Mouse (Mus musculus): Measurements from ENCODE around the gene Nop14. TPM values are rescaled to one million over a fixed set of nuclear protein-coding genes. Genes with fewer than 3 reads are reported as not detected.

Gene Nop14
- polyA plus RNA-seq, 1 experiment from 2014 or later: 8.7 TPM

DNA sequence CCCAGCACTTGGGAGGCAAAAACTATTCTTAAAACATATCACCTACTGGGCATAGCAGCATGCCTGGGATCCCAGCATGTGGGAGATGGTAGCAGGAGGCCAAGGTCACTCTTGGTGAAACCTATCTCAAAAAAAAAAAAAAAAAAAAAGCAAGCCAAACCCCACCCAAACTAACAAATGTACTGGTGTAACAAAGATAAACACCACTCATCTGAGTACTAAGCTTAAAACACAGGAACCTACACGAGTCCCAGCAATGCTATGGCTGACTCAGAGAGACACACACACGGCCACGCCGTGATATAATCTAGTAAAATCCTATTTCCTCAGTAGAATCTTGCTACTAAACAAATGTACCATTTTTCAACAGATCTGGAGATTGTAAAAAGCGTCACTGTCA lies 7.0 kb downstream of the Nop14 start:
- DNase-seq (no peak), ATAC-seq (no peak)
- Histone ChIP-seq H3K9ac (replicated peaks) (no peak overlapping the region), H3K27me3 (ENCODE audit: insufficient read depth, low read length) (no peaks in the 10 kb centered on the region), H3K36me3 (replicated peaks; ENCODE audit: insufficient read depth, low read length) (peaks cover 74% of the 10 kb centered on the region), H3K9me3 (ENCODE audit: low read length) (no peaks in the 10 kb centered on the region), H3K4me1 (ENCODE audit: insufficient read depth) (no peaks in the 10 kb centered on the region), H3K27ac (ENCODE audit: low read depth) (no peak overlapping the region), H3K4me2 (ENCODE audit: low read depth, low read length) (no peak overlapping the region), H3K4me3 (ENCODE audit: low read depth, low read length) (no peak overlapping the region)
- no peak for TF ChIP-seq CTCF (IDR thresholded peaks at IDR 0.05; ENCODE audit: low read depth)
- TF ChIP-seq EP300 (IDR thresholded peaks at IDR 0.05; ENCODE audit: low read depth): no peak
- 69% methylated on average over 5 of the region's 5 CpGs for WGBS (ENCODE audit: insufficient replicate concordance)

DNA sequence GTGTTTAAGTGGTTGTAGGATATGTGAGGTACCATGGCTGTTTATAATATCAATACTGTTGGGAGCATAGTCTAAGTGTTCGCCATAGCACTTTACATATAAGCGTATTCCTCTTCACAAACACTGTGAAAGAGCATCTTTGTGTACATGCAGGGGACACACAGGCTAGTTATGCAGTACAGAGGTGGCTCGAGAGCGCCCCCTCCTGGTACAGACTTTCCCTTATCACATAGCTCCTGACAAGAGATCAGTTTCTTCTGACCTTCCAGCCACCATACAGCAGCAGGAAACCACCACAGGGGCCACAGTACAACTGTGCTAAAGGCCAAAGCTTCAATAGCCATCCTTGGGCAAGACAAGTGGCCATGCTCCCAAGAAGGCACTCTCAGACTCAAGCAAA lies 12.4 kb downstream of the Nop14 start:
- Histone ChIP-seq H3K36me3 (replicated peaks; ENCODE audit: insufficient read depth, low read length) (peaks cover 78% of the 10 kb centered on the region), H3K27me3 (ENCODE audit: insufficient read depth, low read length) (no peaks in the 10 kb centered on the region), H3K9ac (replicated peaks) (no peak overlapping the region), H3K4me2 (ENCODE audit: low read depth, low read length) (no peak overlapping the region), H3K9me3 (ENCODE audit: low read length) (no peaks in the 10 kb centered on the region), H3K4me3 (ENCODE audit: low read depth, low read length) (no peak overlapping the region), H3K4me1 (ENCODE audit: insufficient read depth) (no peaks in the 10 kb centered on the region), H3K27ac (ENCODE audit: low read depth) (no peak overlapping the region)
- WGBS (ENCODE audit: insufficient replicate concordance): 42% methylated on average over 4 of the region's 4 CpGs
- peak; percentile 94 for TF ChIP-seq CTCF (IDR thresholded peaks at IDR 0.05; ENCODE audit: low read depth)
- no peak for TF ChIP-seq EP300 (IDR thresholded peaks at IDR 0.05; ENCODE audit: low read depth)
- ATAC-seq: 0 out of 2 replicates have a peak, but pooled peaks have one; percentile 44
- peak; percentile 81 for DNase-seq

DNA sequence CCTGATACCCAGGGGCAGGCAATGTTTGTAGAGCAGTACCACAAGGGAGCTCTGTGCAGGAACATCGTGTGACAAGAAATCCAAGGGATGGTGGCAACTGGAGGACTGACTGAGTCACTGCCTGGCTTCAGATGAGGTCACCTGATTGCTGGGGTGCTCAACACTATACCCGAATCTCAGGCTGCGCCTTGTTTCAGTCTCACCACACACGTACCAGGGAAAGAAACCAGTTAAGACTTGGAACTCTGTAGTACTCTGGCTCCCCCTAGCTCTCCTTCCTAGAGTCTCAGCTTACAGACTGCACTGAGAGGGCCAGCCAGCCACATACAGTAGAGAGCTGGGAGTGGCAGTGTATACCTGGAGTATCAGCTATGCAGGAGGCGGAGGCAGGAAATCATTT lies 17.0 kb downstream of the Nop14 start:
- ATAC-seq: peak; percentile 58; the same call in 1 of the 2 replicates
- peak; percentile 80 for TF ChIP-seq CTCF (IDR thresholded peaks at IDR 0.05; ENCODE audit: low read depth)
- TF ChIP-seq EP300 (IDR thresholded peaks at IDR 0.05; ENCODE audit: low read depth): no peak
- DNase-seq: peak; percentile 38
- Histone ChIP-seq H3K4me2 (ENCODE audit: low read depth, low read length) (no peak overlapping the region), H3K27ac (ENCODE audit: low read depth) (no peak overlapping the region), H3K9ac (replicated peaks) (no peak overlapping the region), H3K36me3 (replicated peaks; ENCODE audit: insufficient read depth, low read length) (peaks cover 70% of the 10 kb centered on the region), H3K4me1 (ENCODE audit: insufficient read depth) (no peaks in the 10 kb centered on the region), H3K4me3 (ENCODE audit: low read depth, low read length) (no peak overlapping the region), H3K27me3 (ENCODE audit: insufficient read depth, low read length) (no peaks in the 10 kb centered on the region), H3K9me3 (ENCODE audit: low read length) (no peaks in the 10 kb centered on the region)
- 72% methylated on average over 5 of the region's 5 CpGs for WGBS (ENCODE audit: insufficient replicate concordance)

DNA sequence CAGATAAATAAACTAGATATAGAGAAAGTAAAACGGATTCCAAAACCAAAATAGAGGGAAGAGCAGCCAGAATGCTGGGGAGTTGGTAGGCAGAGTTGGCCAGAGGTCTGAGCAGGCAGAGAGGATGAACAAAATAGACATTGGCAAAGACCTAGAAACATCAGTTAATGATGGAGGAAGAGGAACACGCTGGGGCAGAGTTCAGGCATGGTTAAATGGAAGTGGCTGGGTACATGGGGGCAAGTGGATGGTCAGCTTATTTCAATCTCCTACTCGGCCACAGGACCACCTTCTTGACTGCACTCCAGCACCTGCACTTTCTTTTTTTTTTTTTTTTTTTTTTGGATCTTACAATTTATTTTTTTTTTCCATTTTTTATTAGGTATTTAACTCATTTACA lies 18.0 kb downstream of the Nop14 start:
- no peak overlapping the region for H3K9ac ChIP-seq (replicated peaks)
- peaks cover 60% of the 10 kb centered on the region for H3K36me3 ChIP-seq (replicated peaks; ENCODE audit: insufficient read depth, low read length)
- H3K27me3 ChIP-seq (ENCODE audit: insufficient read depth, low read length): no peaks in the 10 kb centered on the region
- DNase-seq: no peak
- no peaks in the 10 kb centered on the region for H3K9me3 ChIP-seq (ENCODE audit: low read length)
- peaks cover 9% of the 10 kb centered on the region for H3K4me1 ChIP-seq (ENCODE audit: insufficient read depth)
- no peak overlapping the region for H3K4me3 ChIP-seq (ENCODE audit: low read depth, low read length)
- no peak for TF ChIP-seq EP300 (IDR thresholded peaks at IDR 0.05; ENCODE audit: low read depth)
- TF ChIP-seq CTCF (IDR thresholded peaks at IDR 0.05; ENCODE audit: low read depth): no peak
- H3K27ac ChIP-seq (ENCODE audit: low read depth): no peak overlapping the region
- 75% methylated on average over 3 of the region's 3 CpGs for WGBS (ENCODE audit: insufficient replicate concordance)
- no peak overlapping the region for H3K4me2 ChIP-seq (ENCODE audit: low read depth, low read length)
- no peak for ATAC-seq

DNA sequence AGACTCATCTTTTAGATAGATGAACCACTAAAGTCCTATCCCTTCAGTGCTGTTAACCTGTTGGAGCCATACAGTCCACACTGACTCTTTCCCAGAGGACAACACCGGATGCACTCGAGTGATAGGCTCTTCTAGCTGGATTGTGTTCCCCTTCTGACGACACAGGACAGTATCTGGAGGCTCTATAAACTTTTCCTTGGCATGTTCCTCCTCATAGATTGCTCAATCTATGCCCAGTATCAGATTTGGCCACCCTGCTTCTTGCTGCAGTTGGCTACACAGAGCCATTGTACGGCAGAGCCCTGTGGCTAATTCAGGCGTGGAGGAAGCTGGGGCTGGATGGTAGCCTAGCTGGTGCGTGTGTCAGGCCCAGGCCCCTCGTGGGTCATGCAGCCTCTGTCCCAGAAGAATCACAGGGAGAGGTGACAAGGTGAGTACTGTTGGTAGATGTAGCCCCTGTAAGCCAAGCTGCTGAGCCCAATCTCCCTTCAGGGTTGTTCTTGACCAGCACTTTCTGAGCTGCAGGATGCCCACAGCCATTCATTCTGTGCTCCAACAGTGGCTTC lies 22.3 kb downstream of the Nop14 start:
- no peak overlapping the region; the same call in 1 of the 2 replicates for H3K27ac ChIP-seq (ENCODE audit: low read depth)
- peaks cover 30% of the 10 kb centered on the region for H3K4me1 ChIP-seq (ENCODE audit: insufficient read depth)

DNA sequence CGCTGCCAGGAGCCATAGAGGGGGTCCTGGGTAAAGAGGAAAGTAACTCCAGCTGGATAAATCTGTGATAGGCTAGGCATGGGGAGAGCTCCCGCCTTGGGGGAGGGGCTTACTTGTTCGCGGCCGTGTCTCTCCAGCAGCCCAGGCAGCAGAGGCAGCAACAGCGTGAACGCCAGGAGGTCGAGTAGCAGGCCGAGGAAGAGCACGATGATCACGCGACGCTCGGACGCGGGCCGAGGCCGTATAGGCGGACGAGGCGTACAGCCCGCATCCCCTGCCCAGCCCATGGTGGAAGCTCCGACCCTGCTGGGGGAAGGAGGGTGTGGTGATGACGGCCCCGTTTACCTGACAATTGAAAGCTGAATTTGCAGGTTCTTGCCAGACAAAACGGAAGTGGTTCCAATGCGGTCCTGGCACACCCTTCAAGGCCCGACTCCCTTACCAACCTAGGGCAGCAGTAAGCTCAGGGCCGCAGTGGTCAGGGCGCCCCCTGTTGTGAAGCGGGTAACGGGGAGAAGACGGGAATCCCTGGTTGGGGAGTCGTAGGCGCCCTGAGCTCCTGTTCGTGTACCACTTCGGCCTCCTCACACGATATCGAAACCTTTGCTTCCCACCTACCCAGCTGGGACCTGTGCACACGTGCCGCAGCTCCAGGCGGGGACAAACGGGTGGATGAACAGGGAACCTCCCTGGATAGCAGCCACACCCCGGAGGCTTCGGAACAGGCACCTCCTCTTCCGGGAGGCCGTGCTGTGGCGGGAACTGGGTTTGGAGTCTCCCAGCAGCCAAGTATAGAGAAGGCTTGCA lies 23.3 kb downstream of the Nop14 start, which contains the start of gene Mfsd10:
Gene Mfsd10 (minus strand): TSS at position 732 of the 807 bp plus-strand sequence.
- peaks cover 58% of the 10 kb centered on the region for H3K36me3 ChIP-seq (replicated peaks; ENCODE audit: insufficient read depth, low read length)
- H3K9ac ChIP-seq (replicated peaks): peak within 1 kb of the TSS; percentile 75
- peak within 1 kb of the TSS; percentile 66 for H3K4me3 ChIP-seq (ENCODE audit: low read depth, low read length)
- WGBS (ENCODE audit: insufficient replicate concordance): under 1% methylated on average over 48 of the region's 48 CpGs
- peaks cover 30% of the 10 kb centered on the region for H3K4me1 ChIP-seq (ENCODE audit: insufficient read depth)
- peak within 1 kb of the TSS; percentile 92 for H3K4me2 ChIP-seq (ENCODE audit: low read depth, low read length)
- DNase-seq: peak; percentile 87
- TF ChIP-seq EP300 (IDR thresholded peaks at IDR 0.05; ENCODE audit: low read depth) (no peak), CTCF (IDR thresholded peaks at IDR 0.05; ENCODE audit: low read depth) (peak; percentile 71)
- peak within 1 kb of the TSS; percentile 81 for H3K27ac ChIP-seq (ENCODE audit: low read depth)
- peak; percentile 89 for ATAC-seq
- H3K9me3 ChIP-seq (ENCODE audit: low read length): no peaks in the 10 kb centered on the region
- H3K27me3 ChIP-seq (ENCODE audit: insufficient read depth, low read length): no peaks in the 10 kb centered on the region

More for the DNA sequence above, 22.3 kb downstream of the Nop14 start:
- no peaks in the 10 kb centered on the region for H3K27me3 ChIP-seq (ENCODE audit: insufficient read depth, low read length)
- TF ChIP-seq CTCF (IDR thresholded peaks at IDR 0.05; ENCODE audit: low read depth) (no peak), EP300 (IDR thresholded peaks at IDR 0.05; ENCODE audit: low read depth) (no peak)
- H3K9ac ChIP-seq (replicated peaks): peak overlapping the region; percentile 75; the same call in 1 of the 2 replicates
- ATAC-seq (no peak), DNase-seq (no peak)
- H3K36me3 ChIP-seq (replicated peaks; ENCODE audit: insufficient read depth, low read length): peaks cover 52% of the 10 kb centered on the region
- H3K4me3 ChIP-seq (ENCODE audit: low read depth, low read length): peak overlapping the region; percentile 66; the same call in 1 of the 2 replicates
- no peaks in the 10 kb centered on the region for H3K9me3 ChIP-seq (ENCODE audit: low read length)
- 60% methylated on average over 7 of the region's 7 CpGs for WGBS (ENCODE audit: insufficient replicate concordance)
- peak overlapping the region; percentile 92 for H3K4me2 ChIP-seq (ENCODE audit: low read depth, low read length)

Data from liver, postnatal 0 days (tissue).